Mouse (Mus musculus) kidney, adult 2 months (tissue): Measurements from ENCODE around the gene Fbxo22.

Experiments used
- CTCF ChIP-seq: fragments of 200-500 bp; conservative IDR thresholded peaks from 2 replicates; pipeline ENCODE4 v1.5.1; 2011; ENCODE audit warnings: low read depth, mild to moderate bottlenecking, control low read depth, low read length, moderate library complexity, mixed read lengths; ENCODE audit not compliant: insufficient read depth, insufficient read length
- POLR2A ChIP-seq: fragments of 200-500 bp; IDR thresholded peaks from one replicate; pipeline ENCODE4 v1.6.1; 2011; ENCODE audit warnings: low read depth, low read length, control low read depth

- TF ChIP-seq CTCF (no peak), POLR2A (no peak)
These were observed 7.4 kb downstream of the Fbxo22 start for GRCm38 (mm10) chr9:55216078-55216477.
